Mouse (Mus musculus) cortical plate, adult 2 months (tissue): ENCODE data around the gene Shank3. TPM values are rescaled to one million over a fixed set of nuclear protein-coding genes. Genes with fewer than 3 reads are reported as not detected.

ENCODE experiments used
- H3K27ac ChIP-seq: fragments of 200-500 bp; 2 replicates; pipeline ENCODE4 v1.5.1; 2012; ENCODE audit warnings: low read length, control low read depth, inconsistent platforms; ENCODE audit not compliant: insufficient read depth
- H3K4me1 ChIP-seq: fragments of 200-500 bp; 2 replicates; pipeline ENCODE4 v1.6.1; 2011; ENCODE audit warnings: low read length; ENCODE audit not compliant: control insufficient read depth, insufficient read depth
- H3K4me3 ChIP-seq: fragments of 200-500 bp; 2 replicates; pipeline ENCODE4 v1.5.1; 2011; ENCODE audit warnings: mild to moderate bottlenecking, low read length, control low read depth; ENCODE audit not compliant: insufficient read depth
- CTCF ChIP-seq: fragments of 200-500 bp; IDR thresholded peaks from 2 replicates; pipeline ENCODE4 v1.5.1; 2011; ENCODE audit warnings: mild to moderate bottlenecking, control low read depth, low read length; ENCODE audit not compliant: insufficient read depth; ENCODE audit errors: extremely low read depth
- POLR2A ChIP-seq: fragments of 200-500 bp; IDR thresholded peaks from 2 replicates; pipeline ENCODE4 v1.6.1; 2011; ENCODE audit warnings: mild to moderate bottlenecking, low read length, control low read depth; ENCODE audit not compliant: insufficient read depth; ENCODE audit errors: extremely low read depth
- polyA plus RNA-seq: library from polyadenylated mRNA; depleted of rRNA; stranded (reverse); fragments of >200 nt; gene quantifications from 2 replicates; pipeline ENCODE4 v1.2.3, GENCODE M21; 2012; rRNA removed

The Shank3 gene
- 98.8 and 99.7 TPM in 2 replicates for polyA plus RNA-seq

GRCm38 (mm10) chr15:89498961-89499688, at the start of gene Shank3:
Shank3 (plus strand) TSS chr15:89499623.
- no peak for TF ChIP-seq POLR2A
- TF ChIP-seq CTCF: no peak
- Histone ChIP-seq H3K4me1 (no peaks in the 10 kb centered on the region), H3K27ac (peak within 1 kb of the TSS; percentile 96), H3K4me3 (peak within 1 kb of the TSS; percentile 72)

GRCm38 (mm10) chr15:89452906-89453864, 46.2 kb upstream of the Shank3 start:
- Histone ChIP-seq H3K4me1 (no peaks in the 10 kb centered on the region), H3K27ac (peak overlapping the region; percentile 92), H3K4me3 (peak overlapping the region; percentile 99)
- TF ChIP-seq POLR2A (no peak), CTCF (no peak)

DNA sequence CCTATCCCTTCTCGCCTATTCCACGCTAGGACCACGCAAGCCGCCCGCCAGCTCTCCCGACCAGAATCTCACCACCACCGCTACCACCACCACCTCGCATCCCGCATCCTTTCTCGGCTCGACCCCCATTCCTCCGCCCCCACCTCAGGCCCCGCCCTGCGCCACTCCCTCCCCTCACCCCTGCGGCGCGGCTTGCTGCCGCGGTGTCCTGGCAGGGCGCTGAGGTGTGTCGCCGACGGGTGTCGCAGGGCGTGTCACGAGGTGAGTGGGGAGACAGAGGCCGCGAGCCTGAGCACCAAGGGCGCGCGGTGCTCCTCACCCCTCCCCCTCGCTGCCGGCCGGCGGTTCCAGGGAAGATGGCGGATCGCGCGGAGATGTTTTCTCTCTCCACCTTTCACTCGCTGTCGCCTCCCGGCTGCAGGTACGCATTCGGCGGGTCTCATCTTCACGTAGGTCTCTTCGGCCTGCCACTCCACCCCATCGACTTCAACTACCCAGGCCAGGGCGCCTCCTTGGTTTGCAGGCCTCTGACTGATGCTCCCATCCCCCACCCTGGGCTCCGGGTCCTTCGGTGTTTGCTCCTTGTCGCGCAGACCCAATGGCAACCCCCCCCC, 45.5 kb upstream of the Shank3 start, which contains the start of gene Mapk8ip2:
TSS of gene Mapk8ip2 (plus strand) at position 49 of the 614 bp plus-strand sequence.
- TF ChIP-seq CTCF: no peak
- TF ChIP-seq POLR2A: peak; percentile 57
- Histone ChIP-seq H3K4me3 (peak within 1 kb of the TSS; percentile 99), H3K27ac (peak within 1 kb of the TSS; percentile 92), H3K4me1 (no peaks in the 10 kb centered on the region)

- TF ChIP-seq POLR2A: no peak
- TF ChIP-seq CTCF: no peak
- Histone ChIP-seq H3K4me1 (no peaks in the 10 kb centered on the region), H3K27ac (0 out of 2 replicates have a peak overlapping the region, but pooled peaks have one; percentile 35), H3K4me3 (peak overlapping the region; percentile 99)
These were observed 44.6 kb upstream of the Shank3 start for GRCm38 (mm10) chr15:89454857-89455256.

- TF ChIP-seq CTCF (no peak), POLR2A (no peak)
- Histone ChIP-seq H3K4me3 (peak overlapping the region; percentile 99; the same call in 1 of the 2 replicates), H3K27ac (no peak overlapping the region)
These were observed 43.8 kb upstream of the Shank3 start for GRCm38 (mm10) chr15:89455642-89456041.

DNA sequence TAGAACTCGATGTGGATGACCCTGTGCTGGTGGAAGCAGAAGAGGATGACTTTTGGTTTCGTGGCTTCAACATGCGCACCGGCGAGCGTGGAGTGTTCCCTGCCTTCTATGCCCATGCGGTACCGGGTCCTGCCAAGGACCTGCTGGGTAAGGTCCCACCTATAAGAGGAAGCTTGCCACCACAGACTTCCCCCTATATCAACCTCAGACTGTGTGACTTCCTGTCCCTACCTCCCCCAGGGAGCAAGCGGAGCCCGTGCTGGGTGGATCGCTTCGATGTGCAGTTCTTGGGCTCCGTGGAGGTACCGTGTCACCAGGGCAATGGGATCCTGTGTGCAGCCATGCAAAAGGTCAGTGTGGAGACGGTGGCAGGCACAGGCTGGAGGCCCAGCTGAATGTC, 40.5 kb upstream of the Shank3 start:
- Histone ChIP-seq H3K27ac (no peak overlapping the region), H3K4me1 (no peaks in the 10 kb centered on the region), H3K4me3 (no peak overlapping the region)
- TF ChIP-seq CTCF: no peak
- TF ChIP-seq POLR2A: no peak

More at GRCm38 (mm10) chr15:89455642-89456041, 43.8 kb upstream of the Shank3 start:
- H3K4me1 ChIP-seq: no peaks in the 10 kb centered on the region

- TF ChIP-seq POLR2A (no peak), CTCF (no peak)
These were observed 39.6 kb upstream of the Shank3 start for GRCm38 (mm10) chr15:89459821-89460220.

DNA sequence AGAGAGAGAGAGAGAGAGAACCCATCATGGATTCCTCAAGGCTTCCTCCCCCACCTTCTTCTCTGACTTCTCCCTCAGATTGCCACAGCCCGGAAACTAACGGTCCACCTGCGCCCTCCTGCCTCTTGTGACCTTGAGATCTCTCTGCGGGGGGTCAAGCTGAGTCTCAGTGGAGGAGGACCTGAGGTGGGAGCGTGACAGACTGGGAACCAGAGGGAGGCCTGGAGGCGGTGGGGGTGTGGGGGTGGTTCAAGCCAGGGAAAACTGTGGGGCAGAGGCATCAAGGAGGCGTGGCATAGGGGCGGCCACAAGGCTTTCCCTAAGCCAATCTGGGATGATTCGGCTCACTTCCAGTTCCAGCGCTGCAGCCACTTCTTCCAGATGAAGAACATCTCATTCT, 39.1 kb upstream of the Shank3 start:
- H3K4me3 ChIP-seq: no peak overlapping the region
- H3K27ac ChIP-seq: no peak overlapping the region
- no peaks in the 10 kb centered on the region for H3K4me1 ChIP-seq
- no peak for TF ChIP-seq POLR2A

More at GRCm38 (mm10) chr15:89459821-89460220, 39.6 kb upstream of the Shank3 start:
- Histone ChIP-seq H3K27ac (no peak overlapping the region), H3K4me3 (no peak overlapping the region), H3K4me1 (no peaks in the 10 kb centered on the region)

DNA sequence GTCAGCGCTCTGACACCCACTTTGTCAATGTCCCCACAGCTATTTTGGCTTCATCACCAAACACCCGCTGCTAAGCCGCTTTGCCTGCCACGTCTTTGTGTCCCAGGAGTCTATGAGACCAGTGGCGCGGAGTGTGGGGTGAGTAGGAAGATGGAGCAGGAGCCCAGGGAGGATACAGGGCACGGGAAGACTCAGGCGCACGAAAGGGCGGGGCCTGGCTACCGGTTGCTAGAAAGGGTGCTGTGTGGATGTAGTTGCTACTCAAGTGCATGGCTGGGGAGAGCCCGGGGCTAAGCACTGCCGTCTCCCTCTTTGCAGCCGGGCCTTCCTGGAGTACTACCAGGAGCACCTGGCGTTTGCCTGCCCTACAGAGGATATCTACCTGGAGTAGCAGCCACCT, 38.1 kb upstream of the Shank3 start:
- no peaks in the 10 kb centered on the region for H3K4me1 ChIP-seq
- no peak overlapping the region for H3K27ac ChIP-seq
- TF ChIP-seq POLR2A: no peak
- no peak for TF ChIP-seq CTCF
- no peak overlapping the region for H3K4me3 ChIP-seq
